In genomic region chr2:79059944-79060238, GRCm38 (mm10) we compare ENCODE assay signal across 18 mouse cellular contexts.
DNase-seq lines count a peak whose midpoint lies in the region; ATAC-seq and TF ChIP-seq lines count a peak whose summit lies in the region.
"Had no signal": no experiment of that assay in that cellular context is flagged by ENCODE, and none has a peak within 500 bp of the region (broad histone marks: within the 10 kb centered on the region; RNA-seq: fewer than 3 reads in every experiment).

No protein-coding gene starts in this region.

- ATAC-seq in hindbrain, embryonic 11.5 days (ENCODE audit: low FRiP score) = peak; percentile 34; the same call in 1 of the 2 replicates
- ATAC-seq in midbrain, embryonic 12.5 days (ENCODE audit: low FRiP score, low read depth) = 0 out of 2 replicates have a peak, but pooled peaks have one; percentile 21

- H3K36me3 ChIP-seq in CH12.LX (replicated peaks in 1 of 2; ENCODE audit: control insufficient read depth in 1 of 2, insufficient read depth in 1 of 2, low read length in 1 of 2) = no peaks in the 10 kb centered on the region
- H3K36me3 ChIP-seq in hindbrain, embryonic 11.5 days (ENCODE audit: control insufficient read depth, insufficient read depth, low read length) = no peaks in the 10 kb centered on the region
- no peaks in the 10 kb centered on the region for H3K36me3 ChIP-seq in midbrain, embryonic 12.5 days
- H3K36me3 ChIP-seq in embryonic facial prominence, embryonic 10.5 days (replicated peaks) = no peaks in the 10 kb centered on the region
- H3K36me3 ChIP-seq: limb, embryonic 15.5 days; neural tube, embryonic 12.5 days had no signal

- no peaks in the 10 kb centered on the region for H3K9me3 ChIP-seq in CH12.LX (replicated peaks; ENCODE audit: low read length)
- H3K9me3 ChIP-seq in hindbrain, embryonic 11.5 days (ENCODE audit: control insufficient read depth, low read length) = no peaks in the 10 kb centered on the region
- no peaks in the 10 kb centered on the region for H3K9me3 ChIP-seq in midbrain, embryonic 12.5 days
- no peaks in the 10 kb centered on the region for H3K9me3 ChIP-seq in embryonic facial prominence, embryonic 10.5 days
- H3K9me3 ChIP-seq: limb, embryonic 15.5 days; neural tube, embryonic 12.5 days had no signal

- DNase-seq in B cell, adult 2 months = peak; percentile 43 to 45
- DNase-seq in CH12.LX (ENCODE audit: extremely low read depth) = peak; percentile 30
- DNase-seq in hindbrain, embryonic 11.5 days (ENCODE audit: low spot score) = no peak
- no peak for DNase-seq in left cerebral cortex, adult 11 months (ENCODE audit: low spot score)
- DNase-seq in adrenal gland, adult 18-20 months (ENCODE audit: low spot score in 2 of 2) = no peak
- no peak for DNase-seq in embryonic facial prominence, embryonic 10.5 days (ENCODE audit: low spot score)
- DNase-seq: adrenal gland, adult 2 months; cerebellum, adult 11-12 months; cerebellum, postnatal 36 days; kidney, adult 8-10 months; kidney, postnatal 36 days; lung, postnatal 10 days; right cerebral cortex, postnatal 25 days; thymus, postnatal 4 days had no signal

- in situ Hi-C loops in CH12.LX (cut with MboI; ENCODE audit: low pct_ligation_motif_present, low pct_unique_long_range_greater_than_20kb, low sequenced_read_pairs) = loop anchor here (5.0 kb wide), 1 partner anchor 98 kb away; no protein-coding TSS in a partner anchor

- no peak; the same call in 1 of the 2 replicates for TF ChIP-seq POLR2A in CH12.LX (IDR thresholded peaks at IDR 0.05; ENCODE audit: low read depth, low read length)

- H3K79me2 ChIP-seq in CH12.LX (replicated peaks; ENCODE audit: control insufficient read depth, extremely low read depth, insufficient read depth, poor library complexity, severe bottlenecking) = no peaks in the 10 kb centered on the region

- peak overlapping the region; percentile 68 for H3K4me2 ChIP-seq in CH12.LX (ENCODE audit: insufficient read depth, low read depth, poor library complexity, severe bottlenecking)
- H3K4me2 ChIP-seq in hindbrain, embryonic 11.5 days (replicated peaks; ENCODE audit: low read depth, low read length) = no peak overlapping the region
- H3K4me2 ChIP-seq in midbrain, embryonic 12.5 days (replicated peaks) = no peak overlapping the region
- H3K4me2 ChIP-seq: limb, embryonic 15.5 days; neural tube, embryonic 12.5 days had no signal

- no peak for TF ChIP-seq EP300 in CH12.LX (IDR thresholded peaks at IDR 0.05; ENCODE audit: low read length)

- peak overlapping the region; percentile 80 for H3K9ac ChIP-seq in CH12.LX (ENCODE audit: insufficient read depth, low read depth)
- H3K9ac ChIP-seq in hindbrain, embryonic 11.5 days (ENCODE audit: low read depth, low read length) = no peak overlapping the region
- no peak overlapping the region for H3K9ac ChIP-seq in midbrain, embryonic 12.5 days (replicated peaks)
- H3K9ac ChIP-seq: limb, embryonic 15.5 days; neural tube, embryonic 12.5 days had no signal

- no peak for TF ChIP-seq RAD21 in CH12.LX (IDR thresholded peaks at IDR 0.05; ENCODE audit: low read depth, low read length)

- dilution Hi-C loops in CH12.LX (cut with MboI; ENCODE audit: extremely low pct_ligation_motif_present, extremely low pct_unique_long_range_greater_than_20kb, low sequenced_read_pairs) = no loop called here

- H3K4me3 ChIP-seq in CH12.LX (replicated peaks in 1 of 3; ENCODE audit: low read depth in 2 of 3, low read length in 2 of 3, poor library complexity in 1 of 3) = peak overlapping the region in 1 of 3 experiments; percentile 30
- H3K4me3 ChIP-seq in hindbrain, embryonic 11.5 days (ENCODE audit: low read depth, low read length) = no peak overlapping the region
- no peak overlapping the region for H3K4me3 ChIP-seq in midbrain, embryonic 12.5 days
- no peak overlapping the region for H3K4me3 ChIP-seq in embryonic facial prominence, embryonic 10.5 days
- H3K4me3 ChIP-seq: erythroblast, embryonic 14.5 days; limb, embryonic 15.5 days; neural tube, embryonic 12.5 days had no signal

- H3K27ac ChIP-seq in CH12.LX (ENCODE audit: insufficient read depth, low read depth) = peak overlapping the region; percentile 99
- H3K27ac ChIP-seq in hindbrain, embryonic 11.5 days (ENCODE audit: low read depth, low read length) = peak overlapping the region; percentile 56
- peak overlapping the region; percentile 64; the same call in 1 of the 2 replicates for H3K27ac ChIP-seq in midbrain, embryonic 12.5 days (replicated peaks)
- no peak overlapping the region for H3K27ac ChIP-seq in embryonic facial prominence, embryonic 10.5 days (replicated peaks)
- H3K27ac ChIP-seq: limb, embryonic 15.5 days; neural tube, embryonic 12.5 days had no signal

- no peak for TF ChIP-seq CTCF in CH12.LX (conservative IDR thresholded peaks at IDR 0.05 in 1 of 2, IDR thresholded peaks at IDR 0.05 in 1 of 2; ENCODE audit: low read depth in 2 of 2, low read length in 2 of 2)

- peaks cover 35 to 90% of the 10 kb centered on the region in 2 experiments for H3K4me1 ChIP-seq in CH12.LX (ENCODE audit: control insufficient read depth in 1 of 2, insufficient read depth in 2 of 2)
- no peaks in the 10 kb centered on the region for H3K4me1 ChIP-seq in hindbrain, embryonic 11.5 days (replicated peaks; ENCODE audit: control insufficient read depth, insufficient read depth, low read length)
- peaks cover 16% of the 10 kb centered on the region; the same call in 1 of the 2 replicates for H3K4me1 ChIP-seq in midbrain, embryonic 12.5 days
- H3K4me1 ChIP-seq in embryonic facial prominence, embryonic 10.5 days = peaks cover 10% of the 10 kb centered on the region
- H3K4me1 ChIP-seq: limb, embryonic 15.5 days had no signal

- no peaks in the 10 kb centered on the region for H3K27me3 ChIP-seq in CH12.LX (replicated peaks)
- no peaks in the 10 kb centered on the region for H3K27me3 ChIP-seq in hindbrain, embryonic 11.5 days (ENCODE audit: control insufficient read depth, insufficient read depth, low read length)
- H3K27me3 ChIP-seq in midbrain, embryonic 12.5 days = no peaks in the 10 kb centered on the region
- no peaks in the 10 kb centered on the region for H3K27me3 ChIP-seq in embryonic facial prominence, embryonic 10.5 days (replicated peaks; ENCODE audit: low read depth, poor library complexity, severe bottlenecking)
- H3K27me3 ChIP-seq: limb, embryonic 15.5 days; neural tube, embryonic 12.5 days had no signal

- 85% methylated on average over 4 of the region's 4 CpGs for WGBS in hindbrain, embryonic 11.5 days
- WGBS in midbrain, embryonic 12.5 days = 73% methylated on average over 4 of the region's 4 CpGs
- WGBS in embryonic facial prominence, embryonic 10.5 days = 85% methylated on average over 4 of the region's 4 CpGs

TF ChIP-seq in CH12.LX, 34 proteins besides CTCF, POLR2A, EP300 and RAD21:
- TF ChIP-seq MYC (IDR thresholded peaks at IDR 0.05; ENCODE audit: low read depth, low read length) = no peak
- TF ChIP-seq NELFE (IDR thresholded peaks at IDR 0.05; ENCODE audit: low read depth, low read length) = no peak
- TF ChIP-seq RCOR1 (conservative IDR thresholded peaks at IDR 0.05; ENCODE audit: low read depth, low read length) = no peak
- no peak for TF ChIP-seq BHLHE40 (IDR thresholded peaks at IDR 0.05; ENCODE audit: low read depth, low read length)
- TF ChIP-seq MAX (IDR thresholded peaks at IDR 0.05; ENCODE audit: low read length) = no peak

Comparison
In these comparisons a context has a peak if more than half of its experiments do, and no peak if none do; other contexts are left out.
1. DNase-seq: peak in B cell, adult 2 months (2 of 2) and CH12.LX (single experiment); none in hindbrain, embryonic 11.5 days (single experiment), left cerebral cortex, adult 11 months (single experiment), adrenal gland, adult 18-20 months (0 of 2) and embryonic facial prominence, embryonic 10.5 days (single experiment).